Mouse (Mus musculus): Measurements from ENCODE around the gene Cfap97d1. TPM values are rescaled to one million over a fixed set of nuclear protein-coding genes. Genes with fewer than 3 reads are reported as not detected.
"Not testable (repeated sequence)": the region's sequence is repeated elsewhere in the genome, so short reads cannot be mapped to it uniquely, and the experiment has no call there.

Cfap97d1 gene
- polyA plus RNA-seq, 1 experiment = not detected

GRCm38 (mm10) chr11:101974181-101974580 is 9.9 kb upstream of the Cfap97d1 start:
- no peak for DNase-seq (ENCODE audit: low read depth)
- TF ChIP-seq CTCF (IDR thresholded peaks at IDR 0.05; ENCODE audit: borderline replicate concordance, extremely low read depth, insufficient read depth, insufficient read length) (no peak), POLR2A (IDR thresholded peaks at IDR 0.05; ENCODE audit: borderline replicate concordance, extremely low read depth, insufficient read depth, insufficient read length, poor library complexity, severe bottlenecking) (no peak)

- DNase-seq (ENCODE audit: low read depth) = no peak
- TF ChIP-seq POLR2A (IDR thresholded peaks at IDR 0.05; ENCODE audit: borderline replicate concordance, extremely low read depth, insufficient read depth, insufficient read length, poor library complexity, severe bottlenecking) = no peak
- TF ChIP-seq CTCF (IDR thresholded peaks at IDR 0.05; ENCODE audit: borderline replicate concordance, extremely low read depth, insufficient read depth, insufficient read length) = peak; percentile 40; the same call in 1 of the 2 replicates
Observed at GRCm38 (mm10) chr11:101974923-101975322, 9.2 kb upstream of the Cfap97d1 start.

- no peak for DNase-seq (ENCODE audit: low read depth)
- TF ChIP-seq CTCF (IDR thresholded peaks at IDR 0.05; ENCODE audit: borderline replicate concordance, extremely low read depth, insufficient read depth, insufficient read length) = no peak; the same call in 1 of the 2 replicates
- no peak for TF ChIP-seq POLR2A (IDR thresholded peaks at IDR 0.05; ENCODE audit: borderline replicate concordance, extremely low read depth, insufficient read depth, insufficient read length, poor library complexity, severe bottlenecking)
Observed at GRCm38 (mm10) chr11:101976949-101977348, 7.1 kb upstream of the Cfap97d1 start.

- TF ChIP-seq CTCF (IDR thresholded peaks at IDR 0.05; ENCODE audit: borderline replicate concordance, extremely low read depth, insufficient read depth, insufficient read length) = no peak
- TF ChIP-seq POLR2A (IDR thresholded peaks at IDR 0.05; ENCODE audit: borderline replicate concordance, extremely low read depth, insufficient read depth, insufficient read length, poor library complexity, severe bottlenecking) = no peak
- DNase-seq (ENCODE audit: low read depth) = no peak
Observed at GRCm38 (mm10) chr11:101979140-101979539, 4.9 kb upstream of the Cfap97d1 start.

GRCm38 (mm10) chr11:101980603-101981157 is 3.4 kb upstream of the Cfap97d1 start:
- no peak for TF ChIP-seq POLR2A (IDR thresholded peaks at IDR 0.05; ENCODE audit: borderline replicate concordance, extremely low read depth, insufficient read depth, insufficient read length, poor library complexity, severe bottlenecking)
- no peak for TF ChIP-seq CTCF (IDR thresholded peaks at IDR 0.05; ENCODE audit: borderline replicate concordance, extremely low read depth, insufficient read depth, insufficient read length)
- no peak for DNase-seq (ENCODE audit: low read depth)

GRCm38 (mm10) chr11:101981850-101982249 is 2.2 kb upstream of the Cfap97d1 start:
- TF ChIP-seq POLR2A (IDR thresholded peaks at IDR 0.05; ENCODE audit: borderline replicate concordance, extremely low read depth, insufficient read depth, insufficient read length, poor library complexity, severe bottlenecking) (no peak), CTCF (IDR thresholded peaks at IDR 0.05; ENCODE audit: borderline replicate concordance, extremely low read depth, insufficient read depth, insufficient read length) (no peak)

GRCm38 (mm10) chr11:101982981-101983411 is 1.1 kb upstream of the Cfap97d1 start:
- TF ChIP-seq POLR2A (IDR thresholded peaks at IDR 0.05; ENCODE audit: borderline replicate concordance, extremely low read depth, insufficient read depth, insufficient read length, poor library complexity, severe bottlenecking) (no peak), CTCF (IDR thresholded peaks at IDR 0.05; ENCODE audit: borderline replicate concordance, extremely low read depth, insufficient read depth, insufficient read length) (no peak)
- no peak for DNase-seq (ENCODE audit: low read depth)

More at GRCm38 (mm10) chr11:101981850-101982249, 2.2 kb upstream of the Cfap97d1 start:
- no peak for DNase-seq (ENCODE audit: low read depth)

GRCm38 (mm10) chr11:101983431-101983921 is 603 bp upstream of the Cfap97d1 start:
- TF ChIP-seq POLR2A (IDR thresholded peaks at IDR 0.05; ENCODE audit: borderline replicate concordance, extremely low read depth, insufficient read depth, insufficient read length, poor library complexity, severe bottlenecking) = no peak
- TF ChIP-seq CTCF (IDR thresholded peaks at IDR 0.05; ENCODE audit: borderline replicate concordance, extremely low read depth, insufficient read depth, insufficient read length) = no peak
- DNase-seq (ENCODE audit: low read depth) = no peak

GRCm38 (mm10) chr11:101985450-101985849 is 1.4 kb downstream of the Cfap97d1 start:
- DNase-seq (ENCODE audit: low read depth) = not testable (repeated sequence)

GRCm38 (mm10) chr11:101985990-101986389 is 1.9 kb downstream of the Cfap97d1 start:
- peak; percentile 92 for DNase-seq (ENCODE audit: low read depth)
- TF ChIP-seq POLR2A (IDR thresholded peaks at IDR 0.05; ENCODE audit: borderline replicate concordance, extremely low read depth, insufficient read depth, insufficient read length, poor library complexity, severe bottlenecking) (no peak), CTCF (IDR thresholded peaks at IDR 0.05; ENCODE audit: borderline replicate concordance, extremely low read depth, insufficient read depth, insufficient read length) (peak; percentile 89)

GRCm38 (mm10) chr11:101986913-101987312 is 2.8 kb downstream of the Cfap97d1 start, which contains the start of gene Dusp3:
Gene Dusp3, minus strand, starts transcription at chr11:101987013.
- DNase-seq (ENCODE audit: low read depth) = no peak
- TF ChIP-seq POLR2A (IDR thresholded peaks at IDR 0.05; ENCODE audit: borderline replicate concordance, extremely low read depth, insufficient read depth, insufficient read length, poor library complexity, severe bottlenecking) (no peak), CTCF (IDR thresholded peaks at IDR 0.05; ENCODE audit: borderline replicate concordance, extremely low read depth, insufficient read depth, insufficient read length) (no peak)

- no peak for TF ChIP-seq CTCF (IDR thresholded peaks at IDR 0.05; ENCODE audit: borderline replicate concordance, extremely low read depth, insufficient read depth, insufficient read length)
- no peak for TF ChIP-seq POLR2A (IDR thresholded peaks at IDR 0.05; ENCODE audit: borderline replicate concordance, extremely low read depth, insufficient read depth, insufficient read length, poor library complexity, severe bottlenecking)
- DNase-seq (ENCODE audit: low read depth) = no peak
Observed at GRCm38 (mm10) chr11:101990244-101990643, 6.2 kb downstream of the Cfap97d1 start.
